In genomic region chr13:69006915-69007314, GRCm38 (mm10) we compare ENCODE assay signal across 26 mouse cellular contexts. TPM values are rescaled to one million over a fixed set of nuclear protein-coding genes. Genes with fewer than 3 reads are reported as not detected.
DNase-seq lines count a peak whose midpoint lies in the region; ATAC-seq and TF ChIP-seq lines count a peak whose summit lies in the region.
"Had no signal": no experiment of that assay in that cellular context is flagged by ENCODE, and none has a peak within 500 bp of the region (broad histone marks: within the 10 kb centered on the region; RNA-seq: fewer than 3 reads in every experiment).

No protein-coding gene starts in this region.

- 50% methylated on average over 5 of the region's 5 CpGs for WGBS in hindbrain, postnatal 0 days
- 83% methylated on average over 5 of the region's 5 CpGs for WGBS in hindbrain, embryonic 10.5 days

- H3K36me3 ChIP-seq in hindbrain, postnatal 0 days (ENCODE audit: insufficient read depth, low read length) = no peaks in the 10 kb centered on the region
- no peaks in the 10 kb centered on the region for H3K36me3 ChIP-seq in hindbrain, embryonic 10.5 days
- H3K36me3 ChIP-seq: embryonic facial prominence, embryonic 15.5 days; heart, embryonic 13.5 days; hindbrain, embryonic 13.5 days; intestine, embryonic 15.5 days; limb, embryonic 15.5 days; midbrain, embryonic 15.5 days had no signal

- no peak for TF ChIP-seq CTCF in hindbrain, postnatal 0 days (IDR thresholded peaks at IDR 0.05; ENCODE audit: low read depth)

- H3K27ac ChIP-seq in hindbrain, postnatal 0 days = no peak overlapping the region
- no peak overlapping the region for H3K27ac ChIP-seq in hindbrain, embryonic 10.5 days
- H3K27ac ChIP-seq: embryonic facial prominence, embryonic 15.5 days; heart, adult 2 months; heart, embryonic 13.5 days; hindbrain, embryonic 13.5 days; intestine, embryonic 15.5 days; limb, embryonic 15.5 days; macrophage; midbrain, embryonic 15.5 days had no signal

- no peak overlapping the region for H3K4me3 ChIP-seq in hindbrain, postnatal 0 days (ENCODE audit: low read length)
- no peak overlapping the region for H3K4me3 ChIP-seq in hindbrain, embryonic 10.5 days
- H3K4me3 ChIP-seq: embryonic facial prominence, embryonic 15.5 days; heart, adult 2 months; heart, embryonic 13.5 days; hindbrain, embryonic 13.5 days; intestine, embryonic 15.5 days; limb, embryonic 15.5 days; midbrain, embryonic 15.5 days had no signal

- no peaks in the 10 kb centered on the region for H3K9me3 ChIP-seq in hindbrain, postnatal 0 days (ENCODE audit: low read length)
- no peaks in the 10 kb centered on the region for H3K9me3 ChIP-seq in hindbrain, embryonic 10.5 days
- H3K9me3 ChIP-seq: embryonic facial prominence, embryonic 15.5 days; heart, embryonic 13.5 days; hindbrain, embryonic 13.5 days; intestine, embryonic 15.5 days; limb, embryonic 15.5 days; midbrain, embryonic 15.5 days had no signal

- no peaks in the 10 kb centered on the region for H3K4me1 ChIP-seq in hindbrain, postnatal 0 days (ENCODE audit: insufficient read depth, low read length)
- H3K4me1 ChIP-seq in hindbrain, embryonic 10.5 days (replicated peaks) = no peaks in the 10 kb centered on the region
- H3K4me1 ChIP-seq: embryonic facial prominence, embryonic 15.5 days; heart, embryonic 13.5 days; hindbrain, embryonic 13.5 days; intestine, embryonic 15.5 days; limb, embryonic 15.5 days; midbrain, embryonic 15.5 days had no signal

- ATAC-seq in hindbrain, postnatal 0 days = no peak
- ATAC-seq: forebrain, embryonic 14.5 days; intestine, embryonic 15.5 days; midbrain, embryonic 15.5 days had no signal

- H3K9ac ChIP-seq in hindbrain, postnatal 0 days (replicated peaks; ENCODE audit: low read length) = no peak overlapping the region
- H3K9ac ChIP-seq: embryonic facial prominence, embryonic 15.5 days; heart, embryonic 13.5 days; hindbrain, embryonic 13.5 days; intestine, embryonic 15.5 days; limb, embryonic 15.5 days; midbrain, embryonic 15.5 days had no signal

- H3K27me3 ChIP-seq in hindbrain, postnatal 0 days (ENCODE audit: insufficient read depth, low read length) = no peaks in the 10 kb centered on the region
- no peaks in the 10 kb centered on the region for H3K27me3 ChIP-seq in hindbrain, embryonic 10.5 days (ENCODE audit: insufficient read depth, poor library complexity, severe bottlenecking)
- H3K27me3 ChIP-seq: embryonic facial prominence, embryonic 15.5 days; hindbrain, embryonic 13.5 days; intestine, embryonic 15.5 days; limb, embryonic 15.5 days; midbrain, embryonic 15.5 days had no signal

- peak; percentile 40 for DNase-seq in hindbrain, postnatal 0 days (ENCODE audit: low spot score)
- no peak for DNase-seq in hindbrain, embryonic 10.5 days (ENCODE audit: low spot score)
- peak; percentile 12 for DNase-seq in cerebellum, adult 11 months
- DNase-seq in cerebellum, adult 18-20 months = peak; percentile 34 to 38
- DNase-seq in cerebellum, postnatal 25 days = peak; percentile 38 to 62
- DNase-seq in adrenal gland, adult 2 months = no peak
- no peak for DNase-seq in frontal cortex, postnatal 36 days (ENCODE audit: low spot score in 2 of 2)
- DNase-seq in frontal cortex, postnatal 25 days (ENCODE audit: low spot score in 2 of 2) = no peak
- DNase-seq: adrenal gland, postnatal 25 days; gastrocnemius, postnatal 14 days; heart, adult 2 months; heart, postnatal 14 days; kidney, adult 9 months; kidney, postnatal 25 days; right cerebral cortex, postnatal 4 days had no signal

- H3K4me2 ChIP-seq in hindbrain, postnatal 0 days (ENCODE audit: low read depth, low read length) = no peak overlapping the region
- H3K4me2 ChIP-seq: embryonic facial prominence, embryonic 15.5 days; heart, embryonic 13.5 days; hindbrain, embryonic 13.5 days; intestine, embryonic 15.5 days; limb, embryonic 15.5 days; midbrain, embryonic 15.5 days had no signal

RNA-seq across cellular contexts. Expression of gene Adcy2, which starts 7.6 kb away (rescaled TPM):
- total RNA-seq in hindbrain, postnatal 0 days (2014; rRNA removed) = 35.1 and 44.2 TPM in 2 replicates
- polyA plus RNA-seq in hindbrain, postnatal 0 days (2015; fragmentation: Nextera tagmentation; extraction: Ambion mirVana) = 16.7 and 16.9 TPM in 2 replicates
- 0.81 and 1.5 TPM in 2 replicates for polyA plus RNA-seq in hindbrain, embryonic 10.5 days (2016; fragmentation: Nextera tagmentation; extraction: Ambion mirVana)
- total RNA-seq in adrenal gland, adult 2 months (2021) = 1 to 10 TPM in 1 of 2 experiments, under 1 TPM in 1; 0.72 to 1.3 TPM
- polyA plus RNA-seq in adrenal gland, adult 2 months (2012; rRNA removed) = 0.27 and 0.49 TPM in 2 replicates
- total RNA-seq: common myeloid progenitor, adult 5-6 weeks; MEL had no signal
- polyA plus RNA-seq: C2C12 had no signal

Comparison
In these comparisons a context has a peak if more than half of its experiments do, and no peak if none do; other contexts are left out.
1. DNase-seq: peak in hindbrain, postnatal 0 days (single experiment), cerebellum, adult 11 months (single experiment), cerebellum, adult 18-20 months (2 of 2) and cerebellum, postnatal 25 days (2 of 2); none in hindbrain, embryonic 10.5 days (single experiment), adrenal gland, adult 2 months (single experiment), frontal cortex, postnatal 36 days (0 of 2) and frontal cortex, postnatal 25 days (0 of 2).